Mouse (Mus musculus): ENCODE results near the gene Usb1. TPM values are rescaled to one million over a fixed set of nuclear protein-coding genes. Genes with fewer than 3 reads are reported as not detected.
"Not testable (repeated sequence)": the region's sequence is repeated elsewhere in the genome, so short reads cannot be mapped to it uniquely, and the experiment has no call there.

The Usb1 gene
- total RNA-seq, 2 experiments from 2014 or later = 9.8 to 11.7 TPM

- no peak for DNase-seq
Measured at GRCm38 (mm10) chr8:95375374-95375930, 43.4 kb downstream of the Usb1 start.

DNA sequence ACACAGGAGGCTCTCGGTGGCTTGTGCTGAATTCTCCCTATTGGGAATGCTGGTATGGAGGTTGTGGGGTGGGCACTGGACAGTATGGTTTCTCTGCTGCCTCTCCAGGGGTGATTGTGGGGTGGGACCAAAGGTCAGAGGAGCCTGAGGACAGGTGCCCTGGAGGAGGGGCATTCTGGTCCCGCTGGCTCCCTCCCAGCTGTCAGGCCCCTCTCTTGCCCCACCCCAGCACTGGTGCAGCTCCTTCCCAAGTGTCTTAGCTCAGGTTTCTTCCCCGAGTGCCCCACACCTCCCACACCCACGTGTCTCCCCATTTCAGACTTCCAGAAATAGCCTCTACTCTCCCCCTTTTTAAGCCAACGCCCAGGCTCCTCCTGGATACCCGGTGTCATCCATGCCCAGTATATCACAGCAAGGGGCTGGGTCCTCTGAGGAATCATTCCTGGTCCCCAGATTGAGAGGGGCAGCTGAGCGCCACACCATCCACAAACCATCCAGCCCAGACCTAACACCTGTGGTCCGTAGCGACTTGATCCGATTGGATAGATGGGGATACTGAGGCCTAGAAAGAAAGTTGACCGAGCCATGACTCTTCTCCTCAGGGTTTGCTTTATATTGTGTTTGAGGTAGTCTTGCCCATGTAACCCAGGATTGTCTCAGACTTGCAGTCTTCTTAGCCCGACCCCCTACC is 44.4 kb downstream of the Usb1 start:
- no peak for DNase-seq

- DNase-seq = no peak
Measured at GRCm38 (mm10) chr8:95377101-95377500, 45.0 kb downstream of the Usb1 start.

GRCm38 (mm10) chr8:95377863-95378291 is 45.8 kb downstream of the Usb1 start:
- DNase-seq = no peak

GRCm38 (mm10) chr8:95378928-95379327 is 46.8 kb downstream of the Usb1 start:
- DNase-seq = not testable (repeated sequence)

- DNase-seq = no peak
Measured at GRCm38 (mm10) chr8:95380953-95381352, 48.9 kb downstream of the Usb1 start.

DNA sequence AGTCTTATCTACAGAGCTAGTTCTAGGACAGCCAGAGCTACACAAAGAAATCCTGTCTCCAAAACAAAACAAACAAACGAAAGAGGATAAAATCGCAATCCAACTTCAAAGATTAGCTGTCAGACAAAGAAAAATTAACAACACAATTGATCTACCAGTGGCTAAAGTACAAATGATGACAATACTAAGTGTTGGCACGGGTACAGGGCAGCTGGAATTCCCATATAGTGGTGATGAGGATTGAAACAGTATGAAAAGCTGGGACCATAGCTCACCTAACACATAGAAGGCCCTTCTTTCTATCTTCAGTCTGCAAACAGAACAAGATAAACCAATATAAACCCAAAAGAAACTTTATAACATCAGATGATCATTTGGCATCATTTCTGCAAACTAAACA is 49.5 kb downstream of the Usb1 start:
- DNase-seq = no peak

- DNase-seq = no peak
Measured at GRCm38 (mm10) chr8:95384501-95384900, 52.4 kb downstream of the Usb1 start.

- DNase-seq = no peak
Measured at GRCm38 (mm10) chr8:95386037-95386436, 54.0 kb downstream of the Usb1 start.

GRCm38 (mm10) chr8:95387221-95387620 is 55.1 kb downstream of the Usb1 start:
- no peak for DNase-seq

DNA sequence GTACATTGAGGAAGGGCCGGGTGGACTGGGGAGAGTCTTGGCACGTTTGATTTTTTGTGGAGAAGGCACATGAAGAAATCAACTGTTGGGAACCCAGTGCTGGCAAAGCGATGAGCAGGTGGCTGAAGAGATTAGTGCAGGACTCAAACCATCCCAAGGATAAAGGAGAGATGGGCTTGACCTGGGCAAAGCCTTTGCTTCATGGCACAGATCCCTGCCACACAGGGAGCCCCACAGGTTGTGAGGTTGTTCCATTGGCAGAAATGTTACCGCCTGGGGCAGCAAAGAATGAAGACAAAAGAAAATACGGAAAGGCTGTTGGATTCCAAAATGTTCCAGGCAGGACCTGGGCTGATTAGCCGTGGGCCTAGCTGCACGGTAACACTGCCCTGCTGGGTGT is 55.9 kb downstream of the Usb1 start:
- DNase-seq = no peak

- no peak for DNase-seq
Measured at GRCm38 (mm10) chr8:95390312-95390711, 58.2 kb downstream of the Usb1 start.

GRCm38 (mm10) chr8:95391101-95391500 is 59.0 kb downstream of the Usb1 start:
- DNase-seq = no peak

DNA sequence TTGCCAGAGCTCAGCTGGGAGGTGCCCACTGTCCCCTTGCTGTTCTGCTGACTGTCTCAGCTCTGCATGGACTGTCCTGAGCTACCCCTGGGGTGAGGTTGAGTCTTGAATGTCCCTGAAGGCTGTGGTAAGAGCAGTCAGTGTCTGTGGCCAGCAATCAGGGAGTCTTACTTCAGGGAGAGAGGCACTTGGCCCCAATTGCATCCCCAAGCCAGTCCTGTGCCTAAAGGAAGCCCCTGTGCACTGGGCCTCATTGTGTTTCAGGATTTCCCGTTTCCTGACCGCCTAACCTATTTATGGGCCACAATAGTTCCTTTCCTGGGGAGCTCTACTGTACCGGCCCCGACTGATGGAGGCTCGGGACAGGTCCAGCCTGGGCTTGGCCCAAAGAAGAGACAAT is 60.5 kb downstream of the Usb1 start:
- no peak for DNase-seq

GRCm38 (mm10) chr8:95395186-95395918 is 63.3 kb downstream of the Usb1 start:
- DNase-seq = no peak

GRCm38 (mm10) chr8:95396752-95397151 is 64.7 kb downstream of the Usb1 start:
- no peak for DNase-seq

Other genes starting within 250 kb of the Usb1 start
- 10 to 100 TPM; 61.4 to 62.0 TPM for gene Kifc3, start 129.5 kb upstream of the Usb1 start, total RNA-seq (2021)
- gene Cngb1, start 25.7 kb upstream of the Usb1 start, total RNA-seq (2021) = under 1 TPM; 0.66 to 0.95 TPM
- gene Tepp, start 21.7 kb upstream of the Usb1 start, total RNA-seq (2021) = not detected
- 10 to 100 TPM; 17.1 to 17.7 TPM for gene Zfp319, start 334 bp upstream of the Usb1 start, total RNA-seq (2021)
- gene Mmp15, start 20.0 kb downstream of the Usb1 start, total RNA-seq (2021) = 10 to 100 TPM; 16.3 to 17.9 TPM
- 10 to 100 TPM; 55.4 to 63.9 TPM for gene Cfap20, start 102.6 kb downstream of the Usb1 start, total RNA-seq (2021)
- gene Csnk2a2, start 157.8 kb downstream of the Usb1 start, total RNA-seq (2021) = 10 to 100 TPM; 66.9 to 71.8 TPM
- 1 to 10 TPM in 1 of 2 experiments, under 1 TPM in 1; 0.68 to 1.3 TPM for gene Ccdc113, start 201.8 kb downstream of the Usb1 start, total RNA-seq (2021)
- not detected for gene Prss54, start 244.1 kb downstream of the Usb1 start, total RNA-seq (2021)